Mouse (Mus musculus): ENCODE measurements around the gene Rapgef4. TPM values are rescaled to one million over a fixed set of nuclear protein-coding genes. Genes with fewer than 3 reads are reported as not detected.

Gene Rapgef4
- polyA plus RNA-seq, 1 experiment from 2014 or later = 5.9 TPM

GRCm38 (mm10) chr2:71986276-71986848, 5.3 kb downstream of the Rapgef4 start:
- Histone ChIP-seq H3K27ac (no peak overlapping the region), H3K4me3 (no peak overlapping the region), H3K4me1 (peaks cover 3% of the 10 kb centered on the region), H3K9ac (no peak overlapping the region), H3K9me3 (replicated peaks) (no peaks in the 10 kb centered on the region), H3K27me3 (0 out of 2 replicates have a peak, but pooled peaks cover 3% of the 10 kb centered on the region), H3K4me2 (no peak overlapping the region), H3K36me3 (ENCODE audit: poor library complexity, severe bottlenecking) (no peaks in the 10 kb centered on the region)
- WGBS = 77% methylated on average over 12 of the region's 12 CpGs
- no peak for ATAC-seq

- Histone ChIP-seq H3K4me2 (no peak overlapping the region), H3K27ac (no peak overlapping the region), H3K9ac (no peak overlapping the region), H3K4me3 (no peak overlapping the region), H3K36me3 (ENCODE audit: poor library complexity, severe bottlenecking) (no peaks in the 10 kb centered on the region), H3K4me1 (peaks cover 3% of the 10 kb centered on the region; the same call in 1 of the 2 replicates), H3K27me3 (no peaks in the 10 kb centered on the region), H3K9me3 (replicated peaks) (no peaks in the 10 kb centered on the region)
- ATAC-seq = no peak
- 73% methylated on average over 6 of the region's 6 CpGs for WGBS
Measured at GRCm38 (mm10) chr2:71988572-71988971, 7.5 kb downstream of the Rapgef4 start.

GRCm38 (mm10) chr2:71992129-71992528, 11.1 kb downstream of the Rapgef4 start:
- Histone ChIP-seq H3K4me2 (no peak overlapping the region), H3K4me1 (peaks cover 3% of the 10 kb centered on the region; the same call in 1 of the 2 replicates), H3K9me3 (replicated peaks) (no peaks in the 10 kb centered on the region), H3K36me3 (ENCODE audit: poor library complexity, severe bottlenecking) (no peaks in the 10 kb centered on the region), H3K4me3 (no peak overlapping the region), H3K27ac (no peak overlapping the region), H3K9ac (no peak overlapping the region), H3K27me3 (no peaks in the 10 kb centered on the region)
- no peak for ATAC-seq
- 96% methylated on average over 3 of the region's 3 CpGs for WGBS

- H3K27ac ChIP-seq = no peak overlapping the region
- H3K9ac ChIP-seq = no peak overlapping the region
- H3K4me3 ChIP-seq = no peak overlapping the region
- WGBS = 83% methylated on average over 5 of the region's 5 CpGs
- H3K9me3 ChIP-seq (replicated peaks) = no peaks in the 10 kb centered on the region
- H3K27me3 ChIP-seq = no peaks in the 10 kb centered on the region
- H3K36me3 ChIP-seq (ENCODE audit: poor library complexity, severe bottlenecking) = no peaks in the 10 kb centered on the region
- H3K4me1 ChIP-seq = no peaks in the 10 kb centered on the region
- no peak for ATAC-seq
- H3K4me2 ChIP-seq = no peak overlapping the region
Measured at GRCm38 (mm10) chr2:71993729-71994423, 12.8 kb downstream of the Rapgef4 start.

- WGBS = 85% methylated on average over 2 of the region's 2 CpGs
- Histone ChIP-seq H3K4me2 (no peak overlapping the region), H3K9me3 (replicated peaks) (no peaks in the 10 kb centered on the region), H3K4me3 (no peak overlapping the region), H3K27ac (no peak overlapping the region), H3K36me3 (ENCODE audit: poor library complexity, severe bottlenecking) (no peaks in the 10 kb centered on the region), H3K9ac (no peak overlapping the region), H3K27me3 (no peaks in the 10 kb centered on the region), H3K4me1 (no peaks in the 10 kb centered on the region)
- ATAC-seq = no peak
Measured at GRCm38 (mm10) chr2:71998531-71998930, 17.5 kb downstream of the Rapgef4 start.

- no peaks in the 10 kb centered on the region for H3K27me3 ChIP-seq
- no peaks in the 10 kb centered on the region for H3K4me1 ChIP-seq
- no peak overlapping the region for H3K4me3 ChIP-seq
- H3K36me3 ChIP-seq (ENCODE audit: poor library complexity, severe bottlenecking) = no peaks in the 10 kb centered on the region
- H3K9me3 ChIP-seq (replicated peaks) = no peaks in the 10 kb centered on the region
- ATAC-seq = no peak
- H3K9ac ChIP-seq = no peak overlapping the region
- no peak overlapping the region for H3K4me2 ChIP-seq
- H3K27ac ChIP-seq = no peak overlapping the region
- 81% methylated on average over 2 of the region's 2 CpGs for WGBS
Measured at GRCm38 (mm10) chr2:72000102-72000501, 19.1 kb downstream of the Rapgef4 start.

- no peak for ATAC-seq
Measured at GRCm38 (mm10) chr2:72002843-72003370, 21.9 kb downstream of the Rapgef4 start.

GRCm38 (mm10) chr2:72003756-72004525, 22.9 kb downstream of the Rapgef4 start:
- H3K9me3 ChIP-seq (replicated peaks) = peaks cover 3% of the 10 kb centered on the region; the same call in 1 of the 2 replicates
- H3K36me3 ChIP-seq (ENCODE audit: poor library complexity, severe bottlenecking) = no peaks in the 10 kb centered on the region
- no peak overlapping the region for H3K9ac ChIP-seq
- WGBS = 87% methylated on average over 13 of the region's 13 CpGs
- no peak overlapping the region for H3K4me3 ChIP-seq
- H3K27me3 ChIP-seq = no peaks in the 10 kb centered on the region
- no peak overlapping the region for H3K4me2 ChIP-seq
- no peak overlapping the region for H3K27ac ChIP-seq
- no peaks in the 10 kb centered on the region for H3K4me1 ChIP-seq
- ATAC-seq = no peak

More at GRCm38 (mm10) chr2:72002843-72003370, 21.9 kb downstream of the Rapgef4 start:
- Histone ChIP-seq H3K4me1 (no peaks in the 10 kb centered on the region), H3K27me3 (no peaks in the 10 kb centered on the region), H3K4me3 (no peak overlapping the region), H3K9me3 (replicated peaks) (peaks cover 3% of the 10 kb centered on the region; the same call in 1 of the 2 replicates), H3K36me3 (ENCODE audit: poor library complexity, severe bottlenecking) (no peaks in the 10 kb centered on the region), H3K4me2 (no peak overlapping the region), H3K27ac (no peak overlapping the region), H3K9ac (no peak overlapping the region)
- WGBS = 78% methylated on average over 5 of the region's 5 CpGs

- no peak overlapping the region for H3K9ac ChIP-seq
- H3K9me3 ChIP-seq (replicated peaks) = peaks cover 3% of the 10 kb centered on the region; the same call in 1 of the 2 replicates
- ATAC-seq = no peak
- no peak overlapping the region for H3K27ac ChIP-seq
- H3K4me2 ChIP-seq = no peak overlapping the region
- 82% methylated on average over 16 of the region's 16 CpGs for WGBS
- no peaks in the 10 kb centered on the region for H3K27me3 ChIP-seq
- H3K36me3 ChIP-seq (ENCODE audit: poor library complexity, severe bottlenecking) = no peaks in the 10 kb centered on the region
- H3K4me1 ChIP-seq = no peaks in the 10 kb centered on the region
- H3K4me3 ChIP-seq = no peak overlapping the region
Measured at GRCm38 (mm10) chr2:72005051-72005450, 24.0 kb downstream of the Rapgef4 start.

GRCm38 (mm10) chr2:72009446-72010218, 28.6 kb downstream of the Rapgef4 start:
- H3K9ac ChIP-seq = no peak overlapping the region
- H3K4me3 ChIP-seq = no peak overlapping the region
- H3K4me1 ChIP-seq = no peaks in the 10 kb centered on the region
- H3K36me3 ChIP-seq (ENCODE audit: poor library complexity, severe bottlenecking) = no peaks in the 10 kb centered on the region
- H3K27me3 ChIP-seq = no peaks in the 10 kb centered on the region
- H3K4me2 ChIP-seq = no peak overlapping the region
- H3K9me3 ChIP-seq (replicated peaks) = peaks cover 3% of the 10 kb centered on the region; the same call in 1 of the 2 replicates
- WGBS = 72% methylated on average over 3 of the region's 3 CpGs
- H3K27ac ChIP-seq = no peak overlapping the region
- no peak; the same call in 1 of the 2 replicates for ATAC-seq

- no peak for ATAC-seq
- no peaks in the 10 kb centered on the region for H3K9me3 ChIP-seq (replicated peaks)
- 80% methylated on average over 8 of the region's 8 CpGs for WGBS
- H3K27me3 ChIP-seq = peaks cover 3% of the 10 kb centered on the region; the same call in 1 of the 2 replicates
- no peaks in the 10 kb centered on the region for H3K36me3 ChIP-seq (ENCODE audit: poor library complexity, severe bottlenecking)
- H3K4me1 ChIP-seq = no peaks in the 10 kb centered on the region
- H3K4me3 ChIP-seq = no peak overlapping the region
- no peak overlapping the region for H3K9ac ChIP-seq
- H3K4me2 ChIP-seq = no peak overlapping the region
- no peak overlapping the region for H3K27ac ChIP-seq
Measured at GRCm38 (mm10) chr2:72015366-72015765, 34.3 kb downstream of the Rapgef4 start.

All from forebrain, embryonic 13.5 days (tissue).